Mouse (Mus musculus) midbrain, embryonic 15.5 days (tissue): ENCODE measurements at regions not wholly inside any gene's neighbourhood (a gene's known extent, or its start where the extent isn't known, plus 50 kb on each side); places are given as distances from the start of the nearest gene placed in this dataset.
"Not testable (repeated sequence)": the region's sequence is repeated elsewhere in the genome, so short reads cannot be mapped to it uniquely, and the experiment has no call there.

Source experiments
- ATAC-seq: fragments of 200-750 bp; cut with Nextera tagmentation; replicated peaks from 2 replicates; pipeline ENCODE4 v1.8.0; 2017; ENCODE audit warnings: moderate TSS enrichment
- H3K27ac ChIP-seq: fragments of 300-500 bp; sonication (generic); 2 replicates; pipeline ENCODE4 v1.5.1; 2015; ENCODE audit warnings: mild to moderate bottlenecking, inconsistent platforms
- H3K27me3 ChIP-seq: fragments of 300-500 bp; sonication (generic); replicated peaks from 2 replicates; pipeline ENCODE4 v1.6.1; 2015; ENCODE audit warnings: inconsistent platforms
- H3K36me3 ChIP-seq: fragments of 300-500 bp; sonication (generic); replicated peaks from 2 replicates; pipeline ENCODE4 v1.6.1; 2015; ENCODE audit warnings: inconsistent platforms
- H3K4me1 ChIP-seq: fragments of 300-500 bp; sonication (generic); 2 replicates; pipeline ENCODE4 v1.6.1; 2015; ENCODE audit warnings: inconsistent platforms
- H3K4me2 ChIP-seq: fragments of 300-500 bp; sonication (generic); 2 replicates; pipeline ENCODE4 v1.6.1; 2015; ENCODE audit warnings: inconsistent platforms, mild to moderate bottlenecking, moderate library complexity
- H3K4me3 ChIP-seq: fragments of 300-500 bp; sonication (generic); 2 replicates; pipeline ENCODE4 v1.5.1; 2015; ENCODE audit warnings: mild to moderate bottlenecking, inconsistent platforms
- H3K9ac ChIP-seq: fragments of 300-500 bp; sonication (generic); 2 replicates; pipeline ENCODE4 v1.6.1; 2015; ENCODE audit warnings: mild to moderate bottlenecking, inconsistent platforms
- H3K9me3 ChIP-seq: fragments of 300-500 bp; sonication (generic); 2 replicates; pipeline ENCODE4 v1.6.1; 2016; ENCODE audit warnings: inconsistent platforms
- WGBS: fragments of 180-500 bp; shearing (Covaris S2); methylation state at CpG from one replicate; pipeline ENCODE4 v1.1.7; 2015; ENCODE audit warnings: mixed read lengths; 5-methylcytosine and 5-hydroxymethylcytosine counted together

- no peak for ATAC-seq
Measured at GRCm38 (mm10) chr1:145139267-145139651, 364.0 kb upstream of the Rgs18 start.

GRCm38 (mm10) chr1:145138452-145139266, 363.4 kb upstream of the Rgs18 start:
- H3K4me2 ChIP-seq: no peak overlapping the region
- peak; percentile 66; the same call in 1 of the 2 replicates for ATAC-seq
- 47% methylated on average over 2 of the region's 2 CpGs for WGBS

More at GRCm38 (mm10) chr1:145139267-145139651, 364.0 kb upstream of the Rgs18 start:
- Histone ChIP-seq H3K27me3 (no peaks in the 10 kb centered on the region), H3K4me3 (no peak overlapping the region), H3K4me2 (no peak overlapping the region), H3K4me1 (no peaks in the 10 kb centered on the region), H3K9ac (no peak overlapping the region), H3K27ac (no peak overlapping the region), H3K9me3 (no peaks in the 10 kb centered on the region), H3K36me3 (no peaks in the 10 kb centered on the region)

DNA sequence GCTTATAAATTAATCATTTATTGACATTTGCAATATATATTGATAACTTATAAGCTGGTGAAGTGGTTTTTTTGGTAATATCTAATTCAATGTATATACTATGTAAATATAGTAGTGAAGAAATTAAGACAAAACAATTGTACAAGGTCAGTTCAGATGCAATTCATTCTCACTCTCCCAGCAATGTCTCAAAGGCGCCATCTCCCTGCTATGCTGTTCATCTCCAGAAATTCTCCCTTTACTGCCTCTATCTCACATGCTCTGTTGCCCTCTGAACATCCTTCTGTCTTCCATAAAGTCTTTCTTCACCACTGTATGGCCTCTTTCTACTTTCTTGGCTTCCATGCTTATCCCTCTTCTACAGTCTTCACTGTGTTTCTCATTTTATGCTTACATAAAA, 355.8 kb upstream of the Rgs18 start:
- H3K27me3 ChIP-seq: no peaks in the 10 kb centered on the region
- H3K36me3 ChIP-seq: no peaks in the 10 kb centered on the region
- no peak overlapping the region for H3K9ac ChIP-seq
- no peaks in the 10 kb centered on the region for H3K9me3 ChIP-seq
- H3K4me1 ChIP-seq: no peaks in the 10 kb centered on the region
- H3K4me2 ChIP-seq: no peak overlapping the region
- no peak overlapping the region for H3K27ac ChIP-seq
- no peak overlapping the region for H3K4me3 ChIP-seq
- WGBS: 78% methylated on average over 1 of the region's 1 CpGs
- no peak for ATAC-seq

More at GRCm38 (mm10) chr1:145138452-145139266, 363.4 kb upstream of the Rgs18 start:
- H3K27ac ChIP-seq: no peak overlapping the region
- no peak overlapping the region for H3K4me3 ChIP-seq
- no peak overlapping the region for H3K9ac ChIP-seq
- no peaks in the 10 kb centered on the region for H3K36me3 ChIP-seq
- no peaks in the 10 kb centered on the region for H3K9me3 ChIP-seq
- no peaks in the 10 kb centered on the region for H3K27me3 ChIP-seq
- H3K4me1 ChIP-seq: no peaks in the 10 kb centered on the region

GRCm38 (mm10) chr1:145113171-145113570, 337.9 kb upstream of the Rgs18 start:
- no peaks in the 10 kb centered on the region for H3K4me1 ChIP-seq
- H3K4me3 ChIP-seq: no peak overlapping the region
- no peaks in the 10 kb centered on the region for H3K27me3 ChIP-seq
- H3K9me3 ChIP-seq: no peaks in the 10 kb centered on the region
- WGBS: 77% methylated on average over 1 of the region's 1 CpGs
- no peak overlapping the region for H3K4me2 ChIP-seq
- H3K27ac ChIP-seq: no peak overlapping the region
- no peak overlapping the region for H3K9ac ChIP-seq
- no peaks in the 10 kb centered on the region for H3K36me3 ChIP-seq
- no peak for ATAC-seq

DNA sequence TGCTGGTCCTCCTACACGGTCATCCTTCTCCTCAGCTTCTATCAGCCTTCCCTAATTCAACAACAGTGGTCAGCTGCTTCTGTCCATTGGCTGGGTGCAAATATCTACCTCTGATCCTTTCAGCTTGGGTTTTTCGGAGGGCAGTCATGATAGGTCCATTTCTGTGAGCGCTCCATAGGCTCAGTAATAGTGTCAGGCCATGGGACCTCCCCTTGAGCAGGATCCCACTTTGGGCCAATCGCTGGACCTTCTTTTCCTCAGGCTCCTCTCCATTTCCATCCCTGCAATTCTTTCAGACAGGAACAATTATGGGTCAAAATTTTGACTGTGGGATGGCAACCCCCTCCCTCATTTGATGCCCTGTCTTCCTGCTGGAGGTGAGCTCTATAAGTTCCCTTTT, 331.5 kb upstream of the Rgs18 start:
- ATAC-seq, H3K27me3 ChIP-seq, H3K9ac ChIP-seq, H3K4me2 ChIP-seq, H3K36me3 ChIP-seq, H3K4me3 ChIP-seq, H3K4me1 ChIP-seq, H3K27ac ChIP-seq, H3K9me3 ChIP-seq: not testable (repeated sequence)
- 85% methylated on average over 4 of the region's 4 CpGs for WGBS

GRCm38 (mm10) chr1:145065255-145065854, 290.1 kb upstream of the Rgs18 start:
- no peak overlapping the region for H3K4me3 ChIP-seq
- H3K4me1 ChIP-seq: no peaks in the 10 kb centered on the region
- H3K36me3 ChIP-seq: no peaks in the 10 kb centered on the region
- 70% methylated on average over 1 of the region's 1 CpGs for WGBS
- no peaks in the 10 kb centered on the region for H3K27me3 ChIP-seq
- H3K27ac ChIP-seq: no peak overlapping the region
- ATAC-seq: peak; percentile 76
- no peak overlapping the region for H3K9ac ChIP-seq
- no peaks in the 10 kb centered on the region for H3K9me3 ChIP-seq
- H3K4me2 ChIP-seq: no peak overlapping the region

- H3K36me3 ChIP-seq: no peaks in the 10 kb centered on the region
- no peaks in the 10 kb centered on the region for H3K9me3 ChIP-seq
- no peak for ATAC-seq
- no peak overlapping the region for H3K27ac ChIP-seq
- no peaks in the 10 kb centered on the region for H3K4me1 ChIP-seq
- H3K9ac ChIP-seq: no peak overlapping the region
- H3K27me3 ChIP-seq: no peaks in the 10 kb centered on the region
- no peak overlapping the region for H3K4me2 ChIP-seq
- no peak overlapping the region for H3K4me3 ChIP-seq
- 69% methylated on average over 3 of the region's 3 CpGs for WGBS
Measured at GRCm38 (mm10) chr1:145064384-145064783, 289.1 kb upstream of the Rgs18 start.

DNA sequence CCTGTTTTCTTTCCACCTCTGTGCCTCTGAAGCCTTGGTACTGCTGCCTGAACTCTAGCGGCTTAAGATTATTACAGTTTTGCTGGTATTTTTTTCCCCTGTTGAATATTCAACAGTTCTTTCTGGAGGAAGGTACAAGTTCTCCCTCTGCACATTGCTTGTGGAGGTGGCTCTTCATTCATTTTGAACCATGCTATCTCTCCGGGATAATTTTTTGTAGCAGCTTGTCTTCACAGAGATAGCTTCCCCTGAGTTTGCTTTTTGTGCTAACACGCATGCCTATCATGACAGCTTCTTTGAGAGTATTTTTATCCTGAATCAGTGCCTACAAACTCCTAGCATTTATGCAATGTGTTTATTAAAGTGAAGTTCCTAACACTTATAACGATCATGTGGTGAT, 240.4 kb upstream of the Rgs18 start:
- no peak overlapping the region for H3K4me3 ChIP-seq
- H3K9me3 ChIP-seq: no peaks in the 10 kb centered on the region
- H3K9ac ChIP-seq: no peak overlapping the region
- no peak for ATAC-seq
- no peaks in the 10 kb centered on the region for H3K36me3 ChIP-seq
- H3K27me3 ChIP-seq: no peaks in the 10 kb centered on the region
- H3K27ac ChIP-seq: no peak overlapping the region
- no peak overlapping the region for H3K4me2 ChIP-seq
- no peaks in the 10 kb centered on the region for H3K4me1 ChIP-seq
- WGBS: 77% methylated on average over 4 of the region's 4 CpGs

GRCm38 (mm10) chr1:145010833-145011232, 235.6 kb upstream of the Rgs18 start:
- H3K4me1 ChIP-seq: no peaks in the 10 kb centered on the region
- ATAC-seq: no peak
- no peaks in the 10 kb centered on the region for H3K27me3 ChIP-seq
- no peak overlapping the region for H3K27ac ChIP-seq
- no peaks in the 10 kb centered on the region for H3K9me3 ChIP-seq
- H3K9ac ChIP-seq: no peak overlapping the region
- H3K4me3 ChIP-seq: no peak overlapping the region
- no peak overlapping the region for H3K4me2 ChIP-seq
- H3K36me3 ChIP-seq: no peaks in the 10 kb centered on the region

DNA sequence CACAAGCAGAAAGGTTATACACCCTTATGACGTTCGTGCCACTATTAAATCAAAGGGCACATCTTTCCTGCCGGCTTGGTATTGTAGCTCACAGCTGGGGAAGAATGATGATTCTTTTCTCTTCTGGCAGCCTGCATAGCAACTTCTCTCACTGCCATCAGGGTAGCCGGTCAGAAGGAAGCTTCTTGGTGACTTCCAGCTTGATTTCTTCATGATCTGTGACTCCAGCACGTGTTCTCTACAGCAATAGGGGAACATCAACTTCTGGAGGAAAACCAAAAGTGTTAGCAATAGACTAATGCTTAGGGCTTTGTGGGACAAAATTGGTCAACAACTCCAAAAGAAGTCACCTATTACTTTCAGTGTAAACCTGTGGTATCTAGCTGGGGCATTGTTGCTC, 202.9 kb upstream of the Rgs18 start:
- no peaks in the 10 kb centered on the region for H3K27me3 ChIP-seq

GRCm38 (mm10) chr1:144965736-144966135, 190.5 kb upstream of the Rgs18 start:
- Histone ChIP-seq H3K36me3 (no peaks in the 10 kb centered on the region), H3K4me3 (no peak overlapping the region), H3K27me3 (no peaks in the 10 kb centered on the region), H3K9me3 (no peaks in the 10 kb centered on the region), H3K4me2 (no peak overlapping the region), H3K27ac (no peak overlapping the region), H3K9ac (no peak overlapping the region), H3K4me1 (no peaks in the 10 kb centered on the region)
- no peak for ATAC-seq
- 67% methylated on average over 3 of the region's 3 CpGs for WGBS

More for the DNA sequence above, 202.9 kb upstream of the Rgs18 start:
- Histone ChIP-seq H3K9me3 (no peaks in the 10 kb centered on the region), H3K4me2 (no peak overlapping the region), H3K4me1 (no peaks in the 10 kb centered on the region), H3K36me3 (no peaks in the 10 kb centered on the region), H3K27ac (no peak overlapping the region), H3K9ac (no peak overlapping the region), H3K4me3 (no peak overlapping the region)
- ATAC-seq: no peak
- 45% methylated on average over 5 of the region's 5 CpGs for WGBS

GRCm38 (mm10) chr1:144939006-144939405, 163.8 kb upstream of the Rgs18 start:
- H3K4me3 ChIP-seq: no peak overlapping the region
- H3K4me1 ChIP-seq: no peaks in the 10 kb centered on the region
- no peaks in the 10 kb centered on the region for H3K27me3 ChIP-seq
- no peak overlapping the region for H3K9ac ChIP-seq
- H3K36me3 ChIP-seq: no peaks in the 10 kb centered on the region
- H3K4me2 ChIP-seq: no peak overlapping the region
- no peaks in the 10 kb centered on the region for H3K9me3 ChIP-seq
- no peak for ATAC-seq
- WGBS: 95% methylated on average over 3 of the region's 3 CpGs
- H3K27ac ChIP-seq: no peak overlapping the region

- Histone ChIP-seq H3K9ac (no peak overlapping the region), H3K27ac (no peak overlapping the region), H3K4me3 (no peak overlapping the region), H3K27me3 (no peaks in the 10 kb centered on the region), H3K36me3 (no peaks in the 10 kb centered on the region), H3K4me1 (no peaks in the 10 kb centered on the region), H3K9me3 (no peaks in the 10 kb centered on the region), H3K4me2 (no peak overlapping the region)
- WGBS: 78% methylated on average over 2 of the region's 2 CpGs
- no peak for ATAC-seq
Measured at GRCm38 (mm10) chr1:144926136-144926535, 150.9 kb upstream of the Rgs18 start.
